ENCODE assay signal across 8 mouse cellular contexts in genomic region chr6:113038735-113039058, GRCm38 (mm10). TPM values are rescaled to one million over a fixed set of nuclear protein-coding genes. Genes with fewer than 3 reads are reported as not detected.
DNase-seq lines count a peak whose midpoint lies in the region; ATAC-seq and TF ChIP-seq lines count a peak whose summit lies in the region.

No protein-coding gene starts in this region.

- peaks cover 6% of the 10 kb centered on the region; the same call in 1 of the 2 replicates for H3K4me1 ChIP-seq in heart, embryonic 13.5 days
- peaks cover 12% of the 10 kb centered on the region for H3K4me1 ChIP-seq in embryonic facial prominence, embryonic 10.5 days
- H3K4me1 ChIP-seq in hindbrain, embryonic 16.5 days (ENCODE audit: control insufficient read depth, insufficient read depth, low read depth, low read length): peaks cover 6% of the 10 kb centered on the region
- peaks cover 11% of the 10 kb centered on the region for H3K4me1 ChIP-seq in midbrain, embryonic 12.5 days

- WGBS in heart, embryonic 13.5 days: 58% methylated on average over 5 of the region's 5 CpGs
- 54% methylated on average over 5 of the region's 5 CpGs for WGBS in embryonic facial prominence, embryonic 10.5 days
- WGBS in hindbrain, embryonic 16.5 days: 54% methylated on average over 5 of the region's 5 CpGs
- WGBS in midbrain, embryonic 12.5 days: 47% methylated on average over 5 of the region's 5 CpGs

- H3K36me3 ChIP-seq in heart, embryonic 13.5 days: no peaks in the 10 kb centered on the region
- H3K36me3 ChIP-seq in embryonic facial prominence, embryonic 10.5 days (replicated peaks): no peaks in the 10 kb centered on the region
- no peaks in the 10 kb centered on the region for H3K36me3 ChIP-seq in hindbrain, embryonic 16.5 days (ENCODE audit: control insufficient read depth, insufficient read depth, low read length)
- no peaks in the 10 kb centered on the region for H3K36me3 ChIP-seq in midbrain, embryonic 12.5 days

- no peak for ATAC-seq in heart, embryonic 13.5 days (ENCODE audit: extremely low read depth, insufficient number of reproducible peaks, low FRiP score, low TSS enrichment)
- ATAC-seq in hindbrain, embryonic 16.5 days: no peak
- peak; percentile 30; the same call in 1 of the 2 replicates for ATAC-seq in midbrain, embryonic 12.5 days (ENCODE audit: low FRiP score, low read depth)

- intact Hi-C loops in left cerebral cortex, adult 2 months (cut with DNase I): no loop called here

- H3K27me3 ChIP-seq in heart, embryonic 13.5 days (replicated peaks): no peaks in the 10 kb centered on the region
- H3K27me3 ChIP-seq in embryonic facial prominence, embryonic 10.5 days (replicated peaks; ENCODE audit: low read depth, poor library complexity, severe bottlenecking): no peaks in the 10 kb centered on the region
- H3K27me3 ChIP-seq in hindbrain, embryonic 16.5 days (replicated peaks; ENCODE audit: control insufficient read depth, insufficient read depth, low read length): no peaks in the 10 kb centered on the region
- 0 out of 2 replicates have a peak, but pooled peaks cover 3% of the 10 kb centered on the region for H3K27me3 ChIP-seq in midbrain, embryonic 12.5 days

- H3K9me3 ChIP-seq in heart, embryonic 13.5 days: no peaks in the 10 kb centered on the region
- H3K9me3 ChIP-seq in embryonic facial prominence, embryonic 10.5 days: no peaks in the 10 kb centered on the region
- no peaks in the 10 kb centered on the region for H3K9me3 ChIP-seq in hindbrain, embryonic 16.5 days (ENCODE audit: control insufficient read depth, low read length)
- H3K9me3 ChIP-seq in midbrain, embryonic 12.5 days: no peaks in the 10 kb centered on the region

- H3K4me3 ChIP-seq in heart, embryonic 13.5 days: no peak overlapping the region; the same call in 1 of the 2 replicates
- peak overlapping the region; percentile 38; the same call in 1 of the 2 replicates for H3K4me3 ChIP-seq in embryonic facial prominence, embryonic 10.5 days
- H3K4me3 ChIP-seq in hindbrain, embryonic 16.5 days (ENCODE audit: low read length): no peak overlapping the region
- no peak overlapping the region for H3K4me3 ChIP-seq in midbrain, embryonic 12.5 days
- H3K4me3 ChIP-seq in left cerebral cortex, adult 2 months: no peak overlapping the region

- H3K4me2 ChIP-seq in heart, embryonic 13.5 days: peak overlapping the region; percentile 60
- peak overlapping the region; percentile 42 for H3K4me2 ChIP-seq in hindbrain, embryonic 16.5 days (ENCODE audit: low read length)
- peak overlapping the region; percentile 43; the same call in 1 of the 2 replicates for H3K4me2 ChIP-seq in midbrain, embryonic 12.5 days (replicated peaks)

- no peak for DNase-seq in heart, postnatal 4 days
- no peak for DNase-seq in embryonic facial prominence, embryonic 10.5 days (ENCODE audit: low spot score)
- no peak for DNase-seq in left cerebral cortex, adult 2 months (ENCODE audit: extremely low spot score in 1 of 2, low spot score in 2 of 2)
- DNase-seq in adrenal gland, postnatal 10 days: no peak
- no peak for DNase-seq in ovary, adult 18-20 months (ENCODE audit: low spot score)

- peak overlapping the region; percentile 38; the same call in 1 of the 2 replicates for H3K9ac ChIP-seq in heart, embryonic 13.5 days
- H3K9ac ChIP-seq in hindbrain, embryonic 16.5 days (ENCODE audit: low read depth, low read length): 0 out of 2 replicates have a peak overlapping the region, but pooled peaks have one; percentile 6
- H3K9ac ChIP-seq in midbrain, embryonic 12.5 days (replicated peaks): no peak overlapping the region

- no peak for TF ChIP-seq CTCF in left cerebral cortex, adult 2 months (IDR thresholded peaks at IDR 0.05)

- no peak overlapping the region for H3K27ac ChIP-seq in heart, embryonic 13.5 days (replicated peaks)
- peak overlapping the region; percentile 71; the same call in 1 of the 2 replicates for H3K27ac ChIP-seq in embryonic facial prominence, embryonic 10.5 days (replicated peaks)
- no peak overlapping the region for H3K27ac ChIP-seq in hindbrain, embryonic 16.5 days (ENCODE audit: low read depth, low read length)
- peak overlapping the region; percentile 46; the same call in 1 of the 2 replicates for H3K27ac ChIP-seq in midbrain, embryonic 12.5 days (replicated peaks)
- no peak overlapping the region for H3K27ac ChIP-seq in left cerebral cortex, adult 2 months

RNA-seq across cellular contexts. Expression of gene Thumpd3, which starts 7.3 kb away (rescaled TPM):
- 32.2 and 34.9 TPM in 2 replicates for polyA plus RNA-seq in heart, embryonic 13.5 days (2015; fragmentation: Nextera tagmentation; extraction: Ambion mirVana)
- total RNA-seq in heart, postnatal 4 days (2021): 10 to 100 TPM; 21.4 to 24.5 TPM
- polyA plus RNA-seq in embryonic facial prominence, embryonic 10.5 days (2016; fragmentation: Nextera tagmentation; extraction: Ambion mirVana): 65.8 and 66.2 TPM in 2 replicates
- 48.7 and 52.0 TPM in 2 replicates for polyA plus RNA-seq in hindbrain, embryonic 16.5 days (2015; fragmentation: Nextera tagmentation; extraction: Ambion mirVana)
- 63.9 and 65.2 TPM in 2 replicates for polyA plus RNA-seq in midbrain, embryonic 12.5 days (2016; fragmentation: Nextera tagmentation; extraction: Ambion mirVana)
- 10 to 100 TPM; 28.2 to 28.9 TPM for total RNA-seq in left cerebral cortex, adult 2 months (2021)
- 10 to 100 TPM; 30.9 to 35.1 TPM for total RNA-seq in adrenal gland, postnatal 10 days (2021)

RNA-seq across cellular contexts. Expression of gene Setd5, which starts 38.5 kb away (rescaled TPM):
- 49.5 and 55.8 TPM in 2 replicates for polyA plus RNA-seq in heart, embryonic 13.5 days (2015; fragmentation: Nextera tagmentation; extraction: Ambion mirVana)
- 10 to 100 TPM; 90.1 to 91.8 TPM for total RNA-seq in heart, postnatal 4 days (2021)
- 85.8 and 90.1 TPM in 2 replicates for polyA plus RNA-seq in embryonic facial prominence, embryonic 10.5 days (2016; fragmentation: Nextera tagmentation; extraction: Ambion mirVana)
- 45.4 and 48.3 TPM in 2 replicates for polyA plus RNA-seq in hindbrain, embryonic 16.5 days (2015; fragmentation: Nextera tagmentation; extraction: Ambion mirVana)
- polyA plus RNA-seq in midbrain, embryonic 12.5 days (2016; fragmentation: Nextera tagmentation; extraction: Ambion mirVana): 64.0 and 69.1 TPM in 2 replicates
- 100 to 1,000 TPM; 116 to 119 TPM for total RNA-seq in left cerebral cortex, adult 2 months (2021)
- total RNA-seq in adrenal gland, postnatal 10 days (2021): 100 to 1,000 TPM in 1 of 2 experiments, 10 to 100 TPM in 1; 84.7 to 117 TPM

Comparison
In these comparisons a context has a peak if more than half of its experiments do, and no peak if none do; other contexts are left out.
1. H3K27ac ChIP-seq: peak in embryonic facial prominence, embryonic 10.5 days (single experiment) and midbrain, embryonic 12.5 days (single experiment); none in heart, embryonic 13.5 days (single experiment), hindbrain, embryonic 16.5 days (single experiment) and left cerebral cortex, adult 2 months (single experiment).
2. Peak in every context shown above with its lines, with median percentiles within 50 percentile points of each other: H3K4me2 ChIP-seq.